20 mouse cellular contexts compared by ENCODE assay signal in genomic region chr9:28891611-28892010, GRCm38 (mm10).
"Had no signal": no experiment of that assay in that cellular context is flagged by ENCODE, and none has a peak within 500 bp of the region (broad histone marks: within the 10 kb centered on the region; RNA-seq: fewer than 3 reads in every experiment).

No protein-coding gene starts in this region.

- H3K27me3 ChIP-seq: liver, embryonic 13.5 days; neural tube, embryonic 12.5 days; neural tube, embryonic 15.5 days had no signal

- H3K4me2 ChIP-seq: kidney, embryonic 15.5 days; liver, embryonic 13.5 days; midbrain, embryonic 11.5 days; neural tube, embryonic 12.5 days; neural tube, embryonic 15.5 days had no signal

- H3K36me3 ChIP-seq: kidney, embryonic 15.5 days; liver, embryonic 13.5 days; neural tube, embryonic 12.5 days; neural tube, embryonic 15.5 days had no signal

- DNase-seq: kidney, postnatal 10 days; kidney, postnatal 36 days; layer of hippocampus, postnatal 36 days; liver, embryonic 13.5 days; lung, adult 2 months; lung, postnatal 14 days; lung, postnatal 4 days; midbrain, embryonic 14.5 days; right cerebral cortex, adult 18-20 months; right cerebral cortex, postnatal 14 days; right cerebral cortex, postnatal 4 days; thymus, adult 2 months; thymus, postnatal 14 days; thymus, postnatal 4 days had no signal

- H3K4me3 ChIP-seq: kidney, embryonic 15.5 days; left cerebral cortex, adult 2 months; liver, embryonic 13.5 days; neural tube, embryonic 12.5 days; neural tube, embryonic 15.5 days had no signal

- H3K27ac ChIP-seq: kidney, embryonic 15.5 days; left cerebral cortex, adult 2 months; liver, embryonic 13.5 days; neural tube, embryonic 12.5 days; neural tube, embryonic 15.5 days; stomach, postnatal 0 days had no signal

- H3K9me3 ChIP-seq: kidney, embryonic 15.5 days; liver, embryonic 13.5 days; neural tube, embryonic 12.5 days; neural tube, embryonic 15.5 days had no signal

- H3K4me1 ChIP-seq: kidney, embryonic 15.5 days; liver, embryonic 13.5 days; neural tube, embryonic 12.5 days had no signal

- H3K9ac ChIP-seq: kidney, embryonic 15.5 days; liver, embryonic 13.5 days; neural tube, embryonic 12.5 days; neural tube, embryonic 15.5 days had no signal
